Mouse (Mus musculus) hematopoietic stem cell, adult 5-6 weeks (primary cell): ENCODE measurements around the gene Immt. TPM values are rescaled to one million over a fixed set of nuclear protein-coding genes. Genes with fewer than 3 reads are reported as not detected.

Experiments used
- ATAC-seq, 2 experiments: fragments of 125-278 bp in 1 of 2; replicated peaks in 1 of 2; 2 replicates each; pipeline ENCODE4 v1.8.0; 2016 to 2017; ENCODE audit warnings: inconsistent platforms in 2 of 2, mild to moderate bottlenecking in 2 of 2, moderate number of reproducible peaks in 2 of 2, low read depth in 1 of 2, moderate TSS enrichment in 1 of 2; ENCODE audit not compliant: low FRiP score in 2 of 2, poor library complexity in 2 of 2, severe bottlenecking in 2 of 2, insufficient read depth in 1 of 2, low TSS enrichment in 1 of 2
- total RNA-seq: library from RNA; stranded (forward); fragments of 172-1452, 232-1000 nt; gene quantifications from 2 replicates; pipeline ENCODE4 v1.2.3, GENCODE M21; 2017

Gene Immt
- total RNA-seq, 1 experiment from 2014 or later = 121 TPM

- peak; percentile 70 to 75 for ATAC-seq
Measured at GRCm38 (mm10) chr6:71925233-71925632, 94.1 kb downstream of the Immt start.

Other genes starting within 250 kb of the Immt start
- 41.7 and 80.9 TPM in 2 replicates for gene Kdm3a, start 198.3 kb upstream of the Immt start, total RNA-seq
- gene Reep1, start 123.8 kb upstream of the Immt start, total RNA-seq = 0.06 TPM in 1 of 2 replicates, not detected in the other
- gene Mrpl35, start 4.4 kb upstream of the Immt start, total RNA-seq = 14.8 and 39.6 TPM in 2 replicates
- 145 and 188 TPM in 2 replicates for gene Ptcd3, start 77.4 kb downstream of the Immt start, total RNA-seq
- gene Polr1a, start 77.7 kb downstream of the Immt start, total RNA-seq = 87.4 and 100 TPM in 2 replicates